Mouse (Mus musculus) frontal cortex, postnatal 36 days (tissue): ENCODE data around the gene Btbd7.

Experiments used
- DNase-seq, 2 experiments: peaks; one replicate each; pipeline ENCODE4 v3.0.0; 2022; ENCODE audit warnings: low spot score in 2 of 2

Gene Btbd7

GRCm38 (mm10) chr12:102782841-102783240 is 95.4 kb downstream of the Btbd7 start:
- DNase-seq, result no peak

- no peak for DNase-seq
These were observed 98.8 kb downstream of the Btbd7 start for GRCm38 (mm10) chr12:102779452-102779851.

GRCm38 (mm10) chr12:102778151-102778550 is 100.1 kb downstream of the Btbd7 start:
- no peak for DNase-seq

GRCm38 (mm10) chr12:102776035-102776434 is 102.2 kb downstream of the Btbd7 start:
- DNase-seq, result no peak

- DNase-seq, result no peak
These were observed 105.6 kb downstream of the Btbd7 start for GRCm38 (mm10) chr12:102772676-102773075.

GRCm38 (mm10) chr12:102771601-102772000 is 106.7 kb downstream of the Btbd7 start:
- no peak for DNase-seq

- DNase-seq, result no peak
These were observed 109.3 kb downstream of the Btbd7 start for GRCm38 (mm10) chr12:102769000-102769399.

- no peak for DNase-seq
These were observed 114.6 kb downstream of the Btbd7 start for GRCm38 (mm10) chr12:102763696-102764095.

GRCm38 (mm10) chr12:102761668-102762067 is 116.6 kb downstream of the Btbd7 start:
- DNase-seq, result no peak

GRCm38 (mm10) chr12:102758936-102759335 is 119.3 kb downstream of the Btbd7 start:
- no peak for DNase-seq

- no peak for DNase-seq
These were observed 119.9 kb downstream of the Btbd7 start, which contains the start of gene Gm20604 for GRCm38 (mm10) chr12:102758403-102758756. Gene Gm20604 (minus strand): TSS chr12:102758672.

- peak; percentile 96 to 98 for DNase-seq
These were observed 120.4 kb downstream of the Btbd7 start, which contains the start of the genes Gm28051, Gon7 and Ubr7 for GRCm38 (mm10) chr12:102757689-102758402. Gene Gm28051 (minus strand): TSS chr12:102757765. Gene Gon7 (minus strand): TSS chr12:102757803. Gene Ubr7 (plus strand): TSS chr12:102757967.

GRCm38 (mm10) chr12:102757055-102757688 is 121.1 kb downstream of the Btbd7 start:
- DNase-seq, result no peak

- no peak for DNase-seq
These were observed 122.0 kb downstream of the Btbd7 start for GRCm38 (mm10) chr12:102756304-102756703.

- DNase-seq, result no peak
These were observed 130.0 kb downstream of the Btbd7 start for GRCm38 (mm10) chr12:102748256-102748655.

- no peak for DNase-seq
These were observed 133.4 kb downstream of the Btbd7 start for GRCm38 (mm10) chr12:102744839-102745238.

GRCm38 (mm10) chr12:102743589-102744574 is 134.4 kb downstream of the Btbd7 start, which contains the start of the genes Moap1 and Tmem251:
Gene Moap1 (minus strand): TSS chr12:102743661.
Gene Tmem251 (plus strand): TSS chr12:102743762.
- peak; percentile 89 to 93 for DNase-seq

- DNase-seq, result no peak
These were observed 135.2 kb downstream of the Btbd7 start for GRCm38 (mm10) chr12:102743036-102743588.

- no peak for DNase-seq
These were observed 136.2 kb downstream of the Btbd7 start for GRCm38 (mm10) chr12:102742056-102742455.

- no peak for DNase-seq
These were observed 138.0 kb downstream of the Btbd7 start for GRCm38 (mm10) chr12:102740285-102740684.

- no peak for DNase-seq
These were observed 139.2 kb downstream of the Btbd7 start for GRCm38 (mm10) chr12:102739096-102739495.
